Mouse (Mus musculus): ENCODE measurements at regions not wholly inside any gene's neighbourhood (a gene's known extent, or its start where the extent isn't known, plus 50 kb on each side); places are given as distances from the start of the nearest gene placed in this dataset.

- Histone ChIP-seq H3K27ac (ENCODE audit: low read depth, low read length) (no peak overlapping the region), H3K36me3 (ENCODE audit: control insufficient read depth, insufficient read depth, low read length) (no peaks in the 10 kb centered on the region), H3K4me2 (no peak overlapping the region), H3K4me1 (replicated peaks; ENCODE audit: control insufficient read depth, insufficient read depth, low read length) (no peaks in the 10 kb centered on the region), H3K4me3 (ENCODE audit: low read depth, low read length) (no peak overlapping the region), H3K9ac (ENCODE audit: low read depth, low read length) (no peak overlapping the region), H3K27me3 (replicated peaks; ENCODE audit: control insufficient read depth, insufficient read depth, low read length) (no peaks in the 10 kb centered on the region), H3K9me3 (ENCODE audit: control insufficient read depth, low read length) (no peaks in the 10 kb centered on the region)
- ATAC-seq (replicated peaks; ENCODE audit: low FRiP score) (no peak), DNase-seq (ENCODE audit: low spot score) (no peak)
These were observed 264.4 kb downstream of the Cbln1 start for GRCm38 (mm10) chr8:87208036-87208435.

- Histone ChIP-seq H3K27ac (ENCODE audit: low read depth, low read length) (no peak overlapping the region), H3K9me3 (ENCODE audit: control insufficient read depth, low read length) (no peaks in the 10 kb centered on the region), H3K36me3 (ENCODE audit: control insufficient read depth, insufficient read depth, low read length) (no peaks in the 10 kb centered on the region), H3K4me1 (replicated peaks; ENCODE audit: control insufficient read depth, insufficient read depth, low read length) (no peaks in the 10 kb centered on the region), H3K4me3 (ENCODE audit: low read depth, low read length) (no peak overlapping the region), H3K4me2 (no peak overlapping the region), H3K9ac (ENCODE audit: low read depth, low read length) (no peak overlapping the region), H3K27me3 (replicated peaks; ENCODE audit: control insufficient read depth, insufficient read depth, low read length) (no peaks in the 10 kb centered on the region)
- DNase-seq (ENCODE audit: low spot score) (no peak), ATAC-seq (replicated peaks; ENCODE audit: low FRiP score) (no peak)
- 72% methylated on average over 7 of the region's 7 CpGs for WGBS
These were observed 269.7 kb downstream of the Cbln1 start for GRCm38 (mm10) chr8:87202639-87203160.

- ATAC-seq (replicated peaks; ENCODE audit: low FRiP score) (no peak), DNase-seq (ENCODE audit: low spot score) (peak; percentile 36)
- Histone ChIP-seq H3K4me2 (no peak overlapping the region), H3K4me1 (replicated peaks; ENCODE audit: control insufficient read depth, insufficient read depth, low read length) (no peaks in the 10 kb centered on the region; the same call in 1 of the 2 replicates), H3K36me3 (ENCODE audit: control insufficient read depth, insufficient read depth, low read length) (no peaks in the 10 kb centered on the region), H3K4me3 (ENCODE audit: low read depth, low read length) (no peak overlapping the region), H3K9ac (ENCODE audit: low read depth, low read length) (no peak overlapping the region), H3K27ac (ENCODE audit: low read depth, low read length) (no peak overlapping the region), H3K9me3 (ENCODE audit: control insufficient read depth, low read length) (no peaks in the 10 kb centered on the region), H3K27me3 (replicated peaks; ENCODE audit: control insufficient read depth, insufficient read depth, low read length) (no peaks in the 10 kb centered on the region)
- 10% methylated on average over 8 of the region's 8 CpGs for WGBS
These were observed 272.8 kb downstream of the Cbln1 start for GRCm38 (mm10) chr8:87199461-87200131.

GRCm38 (mm10) chr8:87197867-87198536, 274.4 kb downstream of the Cbln1 start:
- H3K4me1 ChIP-seq (replicated peaks; ENCODE audit: control insufficient read depth, insufficient read depth, low read length) = no peaks in the 10 kb centered on the region; the same call in 1 of the 2 replicates
- H3K27me3 ChIP-seq (replicated peaks; ENCODE audit: control insufficient read depth, insufficient read depth, low read length) = no peaks in the 10 kb centered on the region
- no peak overlapping the region for H3K4me3 ChIP-seq (ENCODE audit: low read depth, low read length)
- DNase-seq (ENCODE audit: low spot score) (no peak), ATAC-seq (replicated peaks; ENCODE audit: low FRiP score) (no peak)
- no peak overlapping the region for H3K4me2 ChIP-seq
- H3K9me3 ChIP-seq (ENCODE audit: control insufficient read depth, low read length) = no peaks in the 10 kb centered on the region
- H3K27ac ChIP-seq (ENCODE audit: low read depth, low read length) = no peak overlapping the region
- H3K36me3 ChIP-seq (ENCODE audit: control insufficient read depth, insufficient read depth, low read length) = no peaks in the 10 kb centered on the region
- H3K9ac ChIP-seq (ENCODE audit: low read depth, low read length) = no peak overlapping the region
- 40% methylated on average over 8 of the region's 8 CpGs for whole genome bisulfite sequencing

GRCm38 (mm10) chr8:87197000-87197399, 275.4 kb downstream of the Cbln1 start:
- Histone ChIP-seq H3K4me3 (ENCODE audit: low read depth, low read length) (no peak overlapping the region), H3K27me3 (replicated peaks; ENCODE audit: control insufficient read depth, insufficient read depth, low read length) (no peaks in the 10 kb centered on the region), H3K4me2 (no peak overlapping the region), H3K9ac (ENCODE audit: low read depth, low read length) (no peak overlapping the region), H3K9me3 (ENCODE audit: control insufficient read depth, low read length) (no peaks in the 10 kb centered on the region), H3K27ac (ENCODE audit: low read depth, low read length) (no peak overlapping the region), H3K36me3 (ENCODE audit: control insufficient read depth, insufficient read depth, low read length) (no peaks in the 10 kb centered on the region), H3K4me1 (replicated peaks; ENCODE audit: control insufficient read depth, insufficient read depth, low read length) (no peaks in the 10 kb centered on the region; the same call in 1 of the 2 replicates)
- WGBS = 59% methylated on average over 5 of the region's 5 CpGs
- no peak for ATAC-seq (replicated peaks; ENCODE audit: low FRiP score)
- DNase-seq (ENCODE audit: low spot score) = no peak

GRCm38 (mm10) chr8:87196050-87196449, 276.4 kb downstream of the Cbln1 start:
- H3K9me3 ChIP-seq (ENCODE audit: control insufficient read depth, low read length) = no peaks in the 10 kb centered on the region

GRCm38 (mm10) chr8:87189791-87190385, 282.5 kb downstream of the Cbln1 start:
- H3K27ac ChIP-seq (ENCODE audit: low read depth, low read length) = no peak overlapping the region
- no peaks in the 10 kb centered on the region for H3K27me3 ChIP-seq (replicated peaks; ENCODE audit: control insufficient read depth, insufficient read depth, low read length)
- H3K9ac ChIP-seq (ENCODE audit: low read depth, low read length) = no peak overlapping the region
- no peaks in the 10 kb centered on the region for H3K36me3 ChIP-seq (ENCODE audit: control insufficient read depth, insufficient read depth, low read length)
- DNase-seq (ENCODE audit: low spot score) (no peak), ATAC-seq (replicated peaks; ENCODE audit: low FRiP score) (no peak)
- no peaks in the 10 kb centered on the region for H3K4me1 ChIP-seq (replicated peaks; ENCODE audit: control insufficient read depth, insufficient read depth, low read length)
- no peaks in the 10 kb centered on the region for H3K9me3 ChIP-seq (ENCODE audit: control insufficient read depth, low read length)
- no peak overlapping the region for H3K4me3 ChIP-seq (ENCODE audit: low read depth, low read length)
- no peak overlapping the region for H3K4me2 ChIP-seq
- WGBS = 80% methylated on average over 13 of the region's 13 CpGs

More at GRCm38 (mm10) chr8:87196050-87196449, 276.4 kb downstream of the Cbln1 start:
- H3K4me2 ChIP-seq = no peak overlapping the region
- H3K4me3 ChIP-seq (ENCODE audit: low read depth, low read length) = no peak overlapping the region
- H3K27ac ChIP-seq (ENCODE audit: low read depth, low read length) = no peak overlapping the region
- H3K36me3 ChIP-seq (ENCODE audit: control insufficient read depth, insufficient read depth, low read length) = no peaks in the 10 kb centered on the region
- H3K27me3 ChIP-seq (replicated peaks; ENCODE audit: control insufficient read depth, insufficient read depth, low read length) = no peaks in the 10 kb centered on the region
- ATAC-seq (replicated peaks; ENCODE audit: low FRiP score) (no peak), DNase-seq (ENCODE audit: low spot score) (no peak)
- WGBS = 40% methylated on average over 5 of the region's 5 CpGs
- H3K4me1 ChIP-seq (replicated peaks; ENCODE audit: control insufficient read depth, insufficient read depth, low read length) = no peaks in the 10 kb centered on the region; the same call in 1 of the 2 replicates
- no peak overlapping the region for H3K9ac ChIP-seq (ENCODE audit: low read depth, low read length)

GRCm38 (mm10) chr8:87182888-87183287, 289.5 kb downstream of the Cbln1 start:
- no peak for ATAC-seq (replicated peaks; ENCODE audit: low FRiP score)
- WGBS = 53% methylated on average over 4 of the region's 4 CpGs
- H3K9ac ChIP-seq (ENCODE audit: low read depth, low read length) = no peak overlapping the region
- H3K4me3 ChIP-seq (ENCODE audit: low read depth, low read length) = no peak overlapping the region
- no peak overlapping the region for H3K4me2 ChIP-seq
- H3K4me1 ChIP-seq (replicated peaks; ENCODE audit: control insufficient read depth, insufficient read depth, low read length) = no peaks in the 10 kb centered on the region
- no peaks in the 10 kb centered on the region for H3K27me3 ChIP-seq (replicated peaks; ENCODE audit: control insufficient read depth, insufficient read depth, low read length)
- no peak for DNase-seq (ENCODE audit: low spot score)
- no peaks in the 10 kb centered on the region for H3K9me3 ChIP-seq (ENCODE audit: control insufficient read depth, low read length)
- no peaks in the 10 kb centered on the region for H3K36me3 ChIP-seq (ENCODE audit: control insufficient read depth, insufficient read depth, low read length)
- no peak overlapping the region for H3K27ac ChIP-seq (ENCODE audit: low read depth, low read length)

Measured in liver, embryonic 11.5 days (tissue).